Mouse (Mus musculus) hindbrain, postnatal 0 days (tissue): ENCODE measurements around the gene Otub1. TPM values are rescaled to one million over a fixed set of nuclear protein-coding genes. Genes with fewer than 3 reads are reported as not detected.

Experiments used
- ATAC-seq: fragments of 200-750 bp; cut with Nextera tagmentation; 2 replicates; pipeline ENCODE4 v1.8.0; 2017; ENCODE audit warnings: mild to moderate bottlenecking, moderate TSS enrichment, moderate library complexity
- DNase-seq: peaks from one replicate; pipeline ENCODE4 v3.0.0-alpha.2; 2015; ENCODE audit warnings: low spot score
- H3K27ac ChIP-seq: fragments of 300-500 bp; sonication (generic); 2 replicates; pipeline ENCODE4 v1.5.1; 2014; ENCODE audit warnings: mild to moderate bottlenecking
- H3K27me3 ChIP-seq: fragments of 300-500 bp; sonication (generic); 2 replicates; pipeline ENCODE4 v1.6.1; 2014; ENCODE audit warnings: low read length, mixed read lengths; ENCODE audit not compliant: insufficient read depth
- H3K36me3 ChIP-seq: fragments of 300-500 bp; sonication (generic); 2 replicates; pipeline ENCODE4 v1.6.1; 2014; ENCODE audit warnings: low read length, mixed read lengths; ENCODE audit not compliant: insufficient read depth
- H3K4me1 ChIP-seq: fragments of 300-500 bp; sonication (generic); 2 replicates; pipeline ENCODE4 v1.6.1; 2014; ENCODE audit warnings: antibody characterized with exemption, low read length, mixed read lengths; ENCODE audit not compliant: insufficient read depth
- H3K4me2 ChIP-seq: fragments of 300-500 bp; sonication (generic); 2 replicates; pipeline ENCODE4 v1.6.1; 2014; ENCODE audit warnings: low read depth, mild to moderate bottlenecking, low read length, moderate library complexity, mixed read lengths
- H3K4me3 ChIP-seq: fragments of 300-500 bp; sonication (generic); 2 replicates; pipeline ENCODE4 v1.5.1; 2014; ENCODE audit warnings: low read length
- H3K9ac ChIP-seq: fragments of 300-500 bp; sonication (generic); replicated peaks from 2 replicates; pipeline ENCODE4 v1.6.1; 2014; ENCODE audit warnings: mild to moderate bottlenecking, low read length, moderate library complexity, mixed read lengths
- H3K9me3 ChIP-seq: fragments of 300-500 bp; sonication (generic); 2 replicates; pipeline ENCODE4 v1.6.1; 2016; ENCODE audit warnings: low read length, mixed read lengths
- CTCF ChIP-seq: IDR thresholded peaks from 2 replicates; pipeline ENCODE4 v1.5.1; 2016; ENCODE audit warnings: antibody characterized with exemption, control low read depth, low read depth
- WGBS: fragments of 180-500 bp; shearing (Covaris S2); extraction: QIAGEN DNeasy Blood & Tissue Kit; methylation state at CpG from one replicate; pipeline ENCODE4 v1.1.7; 2014; 5-methylcytosine and 5-hydroxymethylcytosine counted together
- polyA plus RNA-seq: library from polyadenylated mRNA; unstranded; fragments of >200 nt; fragmentation: Nextera tagmentation; extraction: Ambion mirVana; gene quantifications from 2 replicates; pipeline ENCODE4 v1.2.1, GENCODE M21; 2015
- total RNA-seq: library from RNA; depleted of rRNA; stranded (reverse); fragments of >200 nt; gene quantifications from 2 replicates; pipeline ENCODE4 v1.2.3, GENCODE M21; 2014

Otub1 gene
- total and polyA plus RNA-seq, 2 experiments from 2014 or later: 233 to 253 TPM

- Histone ChIP-seq H3K27ac (no peak overlapping the region), H3K36me3 (peaks cover 29% of the 10 kb centered on the region), H3K4me3 (no peak overlapping the region), H3K4me2 (no peak overlapping the region), H3K4me1 (peaks cover 3% of the 10 kb centered on the region), H3K27me3 (no peaks in the 10 kb centered on the region), H3K9me3 (no peaks in the 10 kb centered on the region), H3K9ac (no peak overlapping the region)
- 13% methylated on average over 33 of the region's 33 CpGs for WGBS
- TF ChIP-seq CTCF: peak; percentile 88
- ATAC-seq (peak; percentile 21; the same call in 1 of the 2 replicates), DNase-seq (peak; percentile 70)
These were observed 10.0 kb downstream of the Otub1 start for GRCm38 (mm10) chr19:7195900-7196728.

- Histone ChIP-seq H3K9me3 (no peaks in the 10 kb centered on the region), H3K27me3 (no peaks in the 10 kb centered on the region), H3K4me1 (peaks cover 4% of the 10 kb centered on the region), H3K4me2 (no peak overlapping the region), H3K4me3 (no peak overlapping the region), H3K36me3 (no peaks in the 10 kb centered on the region), H3K27ac (no peak overlapping the region), H3K9ac (no peak overlapping the region)
- ATAC-seq (no peak), DNase-seq (peak; percentile 40)
- 18% methylated on average over 2 of the region's 2 CpGs for WGBS
- no peak for TF ChIP-seq CTCF
These were observed 13.6 kb downstream of the Otub1 start for GRCm38 (mm10) chr19:7192561-7192967.

DNA sequence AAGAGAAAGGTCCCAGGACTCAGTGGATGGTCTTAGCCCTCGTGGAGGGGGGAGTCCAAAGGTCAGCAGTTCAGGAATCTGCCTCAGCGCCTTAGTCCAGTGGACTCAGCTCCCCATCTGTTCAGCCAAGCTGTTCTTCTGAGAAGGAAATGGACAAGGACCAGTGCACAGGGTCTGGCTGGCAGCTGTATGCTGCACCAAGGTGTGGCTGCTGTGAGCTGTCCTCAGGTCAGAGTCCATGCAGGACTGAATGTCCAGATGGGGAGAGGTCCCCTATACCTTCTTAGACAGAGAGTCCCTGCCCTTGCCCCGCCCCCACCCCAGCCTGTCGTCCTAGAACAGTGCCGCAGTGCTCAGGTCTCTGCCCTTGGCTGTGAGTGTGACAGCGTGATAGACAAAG lies 14.5 kb downstream of the Otub1 start:
- DNase-seq (no peak), ATAC-seq (no peak)
- Histone ChIP-seq H3K36me3 (no peaks in the 10 kb centered on the region), H3K27me3 (no peaks in the 10 kb centered on the region), H3K4me3 (no peak overlapping the region), H3K27ac (no peak overlapping the region), H3K4me2 (no peak overlapping the region), H3K9me3 (no peaks in the 10 kb centered on the region), H3K4me1 (peaks cover 4% of the 10 kb centered on the region), H3K9ac (no peak overlapping the region)
- TF ChIP-seq CTCF: no peak
- WGBS: 37% methylated on average over 6 of the region's 6 CpGs

- no peaks in the 10 kb centered on the region for H3K36me3 ChIP-seq
- H3K27me3 ChIP-seq: no peaks in the 10 kb centered on the region
- no peak overlapping the region for H3K9ac ChIP-seq
- no peak for DNase-seq
- no peak overlapping the region for H3K27ac ChIP-seq
- H3K4me1 ChIP-seq: peaks cover 4% of the 10 kb centered on the region
- H3K4me3 ChIP-seq: no peak overlapping the region
- H3K9me3 ChIP-seq: no peaks in the 10 kb centered on the region
- no peak overlapping the region for H3K4me2 ChIP-seq
- ATAC-seq: no peak
- TF ChIP-seq CTCF: no peak
- 26% methylated on average over 5 of the region's 5 CpGs for WGBS
These were observed 15.1 kb downstream of the Otub1 start for GRCm38 (mm10) chr19:7190986-7191385.

DNA sequence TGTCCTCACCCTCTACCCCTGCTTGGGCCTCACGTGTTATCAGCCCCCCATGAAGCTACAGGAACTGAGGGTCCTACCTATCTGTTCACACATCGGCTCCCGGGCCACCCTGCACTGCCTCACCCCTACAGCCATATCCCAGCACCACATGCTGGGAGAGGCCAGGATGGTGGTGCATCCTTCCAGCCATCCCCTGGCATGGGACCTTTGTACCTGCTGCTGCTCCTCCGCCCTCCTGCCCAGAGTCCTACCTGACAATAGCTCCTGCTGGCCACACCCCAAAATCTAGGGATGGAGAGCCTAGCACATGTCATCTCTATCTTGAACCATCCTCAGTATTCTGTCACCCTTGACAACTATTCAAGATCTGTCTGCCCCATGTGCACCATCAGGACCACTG lies 17.1 kb downstream of the Otub1 start:
- Histone ChIP-seq H3K4me2 (no peak overlapping the region), H3K9ac (no peak overlapping the region), H3K4me3 (no peak overlapping the region), H3K36me3 (no peaks in the 10 kb centered on the region), H3K27me3 (peaks cover 3% of the 10 kb centered on the region; the same call in 1 of the 2 replicates), H3K27ac (no peak overlapping the region), H3K9me3 (no peaks in the 10 kb centered on the region), H3K4me1 (peaks cover 4% of the 10 kb centered on the region)
- TF ChIP-seq CTCF: no peak
- 92% methylated on average over 4 of the region's 4 CpGs for WGBS
- ATAC-seq: no peak
- no peak for DNase-seq

GRCm38 (mm10) chr19:7187157-7187556 lies 19.0 kb downstream of the Otub1 start:
- Histone ChIP-seq H3K4me3 (no peak overlapping the region), H3K27ac (no peak overlapping the region), H3K27me3 (peaks cover 3% of the 10 kb centered on the region; the same call in 1 of the 2 replicates), H3K36me3 (no peaks in the 10 kb centered on the region), H3K9me3 (no peaks in the 10 kb centered on the region), H3K4me1 (peaks cover 11% of the 10 kb centered on the region), H3K9ac (no peak overlapping the region), H3K4me2 (no peak overlapping the region)
- 58% methylated on average over 5 of the region's 5 CpGs for WGBS
- DNase-seq: no peak
- TF ChIP-seq CTCF: no peak
- ATAC-seq: no peak

DNA sequence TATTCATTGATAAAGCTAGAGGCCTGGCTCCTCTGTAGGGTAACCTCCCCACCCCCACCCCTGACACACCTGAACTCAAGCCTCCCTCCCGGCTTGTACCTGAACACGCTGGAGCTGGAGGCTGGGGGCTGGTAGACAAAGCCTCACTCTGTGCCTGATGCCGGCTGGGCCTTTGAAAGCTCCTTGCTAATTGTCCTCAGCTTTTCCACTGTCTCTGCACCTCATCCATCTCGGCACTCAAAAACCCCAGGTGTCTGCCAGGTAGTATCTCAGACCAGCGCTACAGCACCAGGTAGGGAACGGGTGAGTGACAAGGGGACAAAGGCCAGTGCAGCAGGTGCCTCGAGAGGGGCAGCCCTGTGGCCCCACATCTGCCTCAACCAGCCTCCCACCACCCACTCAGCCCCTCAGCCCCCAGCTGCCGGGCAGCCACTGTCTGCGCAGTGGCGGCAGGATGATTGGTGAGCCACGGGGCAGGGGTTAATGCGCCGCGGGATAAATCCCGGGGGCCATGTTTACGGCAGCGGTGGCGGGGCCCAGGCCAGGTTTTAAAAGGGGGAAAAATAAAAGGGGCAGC lies 20.3 kb downstream of the Otub1 start:
- no peak for DNase-seq
- Histone ChIP-seq H3K36me3 (no peaks in the 10 kb centered on the region), H3K4me1 (peaks cover 12% of the 10 kb centered on the region; the same call in 1 of the 2 replicates), H3K4me2 (no peak overlapping the region), H3K9ac (no peak overlapping the region), H3K27ac (no peak overlapping the region), H3K9me3 (no peaks in the 10 kb centered on the region), H3K27me3 (peaks cover 3% of the 10 kb centered on the region), H3K4me3 (no peak overlapping the region)
- ATAC-seq: no peak
- no peak for TF ChIP-seq CTCF
- WGBS: 14% methylated on average over 18 of the region's 18 CpGs
